Mouse (Mus musculus): ENCODE measurements around the gene Ezh2.

GRCm38 (mm10) chr6:47522431-47522830 is 72.7 kb downstream of the Ezh2 start:
- TF ChIP-seq CEBPB (IDR thresholded peaks at IDR 0.05; ENCODE audit: low read depth) (no peak), MAX (IDR thresholded peaks at IDR 0.05) (no peak), CTCF (IDR thresholded peaks at IDR 0.05; ENCODE audit: control insufficient read depth, insufficient read depth, insufficient read length) (no peak), USF1 (IDR thresholded peaks at IDR 0.05; ENCODE audit: low read depth) (no peak), FOSL1 (IDR thresholded peaks at IDR 0.05; ENCODE audit: insufficient read depth, low read length, poor library complexity, severe bottlenecking) (no peak), MYOG (IDR thresholded peaks at IDR 0.05; ENCODE audit: control insufficient read depth, extremely low read depth, insufficient read length) (no peak), MYOD1 (IDR thresholded peaks at IDR 0.05; ENCODE audit: control insufficient read depth, insufficient read length, low read depth) (no peak)

Measured in C2C12 (cell line).